Mouse (Mus musculus) myocyte (in vitro differentiated cells): ENCODE data around the gene Dll4. TPM values are rescaled to one million over a fixed set of nuclear protein-coding genes. Genes with fewer than 3 reads are reported as not detected.
A peak's percentile ranks its signal among the peaks of the same experiment; 100 is the strongest.

Source experiments
- H3K27me3 ChIP-seq: one replicate; pipeline ENCODE4 v1.6.1; 2011; ENCODE audit not compliant: control insufficient read depth, insufficient read depth, insufficient read length
- H3K36me3 ChIP-seq: one replicate; pipeline ENCODE4 v1.6.1; 2011; ENCODE audit not compliant: control insufficient read depth, insufficient read depth
- H3K4me2 ChIP-seq: one replicate; pipeline ENCODE4 v1.6.1; 2011; ENCODE audit warnings: low read depth, control low read depth
- H3K4me3 ChIP-seq: one replicate; pipeline ENCODE4 v1.5.1; 2011; ENCODE audit warnings: mild to moderate bottlenecking, control low read depth, moderate library complexity
- H3K79me2 ChIP-seq: one replicate; pipeline ENCODE4 v1.6.1; 2011; ENCODE audit not compliant: control insufficient read depth, insufficient read depth
- H3ac ChIP-seq: one replicate; pipeline ENCODE4 v1.6.1; 2011; ENCODE audit not compliant: control insufficient read depth, insufficient read length
- CEBPB ChIP-seq: IDR thresholded peaks from 2 replicates; pipeline ENCODE4 v1.6.1; 2011; ENCODE audit warnings: mild to moderate bottlenecking, moderate library complexity; ENCODE audit not compliant: poor library complexity, insufficient read depth, severe bottlenecking
- E2F4 ChIP-seq: IDR thresholded peaks from one replicate; pipeline ENCODE4 v1.6.1; 2011; ENCODE audit warnings: mild to moderate bottlenecking, control low read depth, moderate library complexity; ENCODE audit not compliant: insufficient read depth
- MAX ChIP-seq: IDR thresholded peaks from one replicate; pipeline ENCODE4 v1.6.1; 2011; ENCODE audit warnings: low read depth, mild to moderate bottlenecking, control low read depth
- MYOD1 ChIP-seq, 3 experiments: IDR thresholded peaks; one replicate each; pipeline ENCODE4 v1.6.1; 2011; ENCODE audit warnings: control low read depth in 2 of 3, low read depth in 2 of 3, mild to moderate bottlenecking in 2 of 3, moderate library complexity in 1 of 3; ENCODE audit not compliant: insufficient read length in 2 of 3, control insufficient read depth in 1 of 3
- MYOG ChIP-seq, 3 experiments: IDR thresholded peaks; one replicate each; pipeline ENCODE4 v1.6.1; 2011; ENCODE audit warnings: control low read depth in 2 of 3, low read depth in 2 of 3, mild to moderate bottlenecking in 2 of 3; ENCODE audit not compliant: insufficient read length in 2 of 3, control insufficient read depth in 1 of 3, insufficient read depth in 1 of 3
- POLR2A ChIP-seq: IDR thresholded peaks from one replicate; pipeline ENCODE4 v1.6.1; 2011; ENCODE audit warnings: low read depth, mild to moderate bottlenecking, control low read depth, moderate library complexity; ENCODE audit not compliant: insufficient read length
- POLR2AphosphoS2 ChIP-seq: IDR thresholded peaks from one replicate; pipeline ENCODE4 v1.6.1; 2011; ENCODE audit warnings: low read depth, control low read depth; ENCODE audit not compliant: insufficient read length
- REST ChIP-seq: IDR thresholded peaks from one replicate; pipeline ENCODE4 v1.6.1; 2011; ENCODE audit warnings: mild to moderate bottlenecking, control low read depth, moderate library complexity; ENCODE audit not compliant: insufficient read depth, insufficient read length
- SRF ChIP-seq: IDR thresholded peaks from one replicate; pipeline ENCODE4 v1.6.1; 2011; ENCODE audit warnings: low read depth; ENCODE audit not compliant: control insufficient read depth, insufficient read length
- TCF12 ChIP-seq: IDR thresholded peaks from one replicate; pipeline ENCODE4 v1.6.1; 2011; ENCODE audit warnings: mild to moderate bottlenecking, control low read depth; ENCODE audit not compliant: poor library complexity, insufficient read depth, severe bottlenecking
- TCF3 ChIP-seq: IDR thresholded peaks from one replicate; pipeline ENCODE4 v1.6.1; 2011; ENCODE audit warnings: low read depth, control low read depth; ENCODE audit not compliant: insufficient read length
- USF1 ChIP-seq: IDR thresholded peaks from one replicate; pipeline ENCODE4 v1.6.1; 2011; ENCODE audit warnings: low read depth, mild to moderate bottlenecking, control low read depth, moderate library complexity
- polyA plus RNA-seq: library from polyadenylated mRNA; unstranded; fragments of >200 nt; fragmentation: generic; extraction: Trizol; gene quantifications from one replicate; pipeline ENCODE4 v1.2.1, GENCODE M21; 2012; ENCODE audit warnings: missing spikeins

The Dll4 gene
- polyA plus RNA-seq, 1 experiment, result not detected

DNA sequence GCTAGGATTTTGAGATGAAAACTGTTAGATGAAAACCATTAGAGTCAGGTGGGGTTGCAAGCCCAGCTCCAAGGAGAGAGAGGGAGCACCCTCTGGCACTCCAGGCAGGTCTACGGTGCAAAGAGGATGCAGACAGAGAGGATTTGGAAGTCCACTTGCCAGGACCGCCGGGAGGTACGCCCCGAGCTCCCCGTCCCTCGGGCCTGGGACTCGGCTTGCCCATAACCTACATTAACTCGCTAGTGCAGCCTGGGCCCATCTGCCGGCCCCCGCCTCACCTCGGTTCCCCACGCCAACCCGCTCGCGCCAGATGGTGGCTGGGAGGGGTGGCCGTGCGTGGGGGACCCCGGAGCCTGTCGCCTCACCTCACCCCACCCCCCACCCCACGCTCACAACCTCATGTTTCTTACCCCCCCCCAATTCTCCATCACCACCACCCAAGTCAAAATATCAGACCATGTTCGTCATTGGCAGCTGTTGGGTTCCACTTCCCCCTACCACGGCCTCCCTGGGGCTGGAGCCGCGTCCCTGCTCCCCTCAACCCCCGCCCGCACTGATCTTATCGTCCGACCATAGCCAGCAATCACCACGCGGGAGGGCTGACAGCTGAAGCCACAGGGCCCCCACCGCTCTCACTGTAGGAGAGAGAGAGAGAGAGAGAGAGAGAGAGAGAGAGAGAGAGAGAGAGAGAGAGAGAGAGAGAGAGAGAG, 1.6 kb upstream of the Dll4 start:
- H3K27me3 ChIP-seq, result peaks cover 47% of the 10 kb centered on the region
- no peaks in the 10 kb centered on the region for H3K79me2 ChIP-seq
- H3K4me2 ChIP-seq, result no peak overlapping the region
- H3K4me3 ChIP-seq, result no peak overlapping the region
- H3ac ChIP-seq, result no peak overlapping the region
- H3K36me3 ChIP-seq, result no peaks in the 10 kb centered on the region
- TF ChIP-seq MYOD1 (IDR thresholded peaks at IDR 0.05; ENCODE audit: control insufficient read depth in 1 of 3, insufficient read length in 2 of 3, low read depth in 2 of 3) (peak in 1 of 3 experiments; percentile 3), POLR2AphosphoS2 (no peak), MAX (no peak), E2F4 (no peak), MYOG (IDR thresholded peaks at IDR 0.05; ENCODE audit: control insufficient read depth in 1 of 3, insufficient read depth in 1 of 3, insufficient read length in 2 of 3, low read depth in 2 of 3) (peak in 1 of 3 experiments; percentile 32), TCF3 (no peak), REST (no peak), SRF (no peak)

DNA sequence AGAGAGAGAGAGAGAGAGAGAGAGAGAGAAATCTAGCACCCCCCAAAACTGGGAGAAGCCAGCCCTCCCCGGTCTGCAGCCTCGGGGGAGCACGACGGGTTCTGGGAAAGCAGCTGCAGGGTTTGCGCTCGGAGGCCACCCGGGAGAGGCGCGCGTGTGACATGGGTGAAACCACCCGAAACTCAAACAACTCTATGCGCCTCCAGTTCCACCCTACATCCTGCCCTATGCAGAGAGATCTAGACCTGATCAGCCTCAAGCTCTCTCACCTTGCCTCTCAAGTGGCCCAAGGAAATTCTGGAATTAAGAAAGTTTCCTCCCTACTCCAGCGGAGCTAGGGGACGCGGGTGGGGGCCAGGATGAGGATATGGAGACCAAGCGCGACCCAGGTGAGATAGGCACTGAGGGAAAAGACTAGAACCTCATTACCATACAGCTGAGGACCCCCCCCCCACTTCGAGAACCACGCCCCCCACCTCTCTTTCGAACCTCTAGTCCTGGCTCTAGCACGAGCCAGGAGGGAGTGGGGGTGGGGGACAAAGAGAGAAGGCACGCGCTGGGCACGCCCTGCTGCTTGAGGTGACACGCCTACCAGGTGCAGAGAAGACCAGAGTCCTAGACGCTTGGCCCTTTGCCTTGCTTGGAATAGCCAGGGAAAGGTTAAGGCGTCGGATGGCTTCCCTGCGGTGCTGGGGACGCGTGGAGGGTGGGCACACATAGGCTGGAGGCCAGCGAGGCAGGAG, 837 bp upstream of the Dll4 start:
- Histone ChIP-seq H3K4me2 (peak overlapping the region; percentile 96), H3K27me3 (peaks cover 52% of the 10 kb centered on the region), H3K36me3 (no peaks in the 10 kb centered on the region), H3K79me2 (no peaks in the 10 kb centered on the region), H3ac (no peak overlapping the region), H3K4me3 (no peak overlapping the region)
- TF ChIP-seq MYOG (IDR thresholded peaks at IDR 0.05; ENCODE audit: control insufficient read depth in 1 of 3, insufficient read depth in 1 of 3, insufficient read length in 2 of 3, low read depth in 2 of 3) (no peak), TCF12 (no peak), USF1 (no peak)

DNA sequence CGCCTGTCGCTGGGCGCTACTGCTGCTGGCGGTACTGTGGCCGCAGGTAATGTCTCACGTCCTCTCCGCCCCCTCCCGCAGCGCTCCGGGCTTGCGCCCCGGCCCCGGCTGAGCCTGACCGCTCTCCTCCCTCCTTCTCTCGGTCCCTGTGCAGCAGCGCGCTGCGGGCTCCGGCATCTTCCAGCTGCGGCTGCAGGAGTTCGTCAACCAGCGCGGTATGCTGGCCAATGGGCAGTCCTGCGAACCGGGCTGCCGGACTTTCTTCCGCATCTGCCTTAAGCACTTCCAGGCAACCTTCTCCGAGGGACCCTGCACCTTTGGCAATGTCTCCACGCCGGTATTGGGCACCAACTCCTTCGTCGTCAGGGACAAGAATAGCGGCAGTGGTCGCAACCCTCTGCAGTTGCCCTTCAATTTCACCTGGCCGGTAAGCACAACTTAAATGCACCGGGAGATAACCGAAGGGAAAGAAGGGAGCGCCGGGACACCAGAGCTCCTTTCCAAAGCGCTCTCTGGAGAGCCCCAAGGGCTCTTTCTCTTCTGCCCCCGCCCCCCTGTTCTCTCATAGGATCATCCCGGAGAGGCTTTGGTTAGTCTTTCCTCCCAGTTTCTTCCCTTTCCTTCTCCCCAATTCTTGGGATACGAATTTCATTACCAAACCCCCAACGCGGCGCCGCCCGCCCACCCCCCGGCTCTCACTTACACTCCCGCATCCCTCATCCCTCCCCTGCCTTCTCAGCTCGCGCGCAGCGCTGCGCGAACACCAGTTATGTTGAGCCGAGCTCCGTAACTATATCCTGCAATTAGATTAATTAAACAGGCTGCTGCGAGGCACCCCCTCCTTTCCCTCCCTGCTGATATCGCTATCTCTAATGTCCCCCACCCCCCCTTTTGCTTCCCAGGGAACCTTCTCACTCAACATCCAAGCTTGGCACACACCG, 847 bp downstream of the Dll4 start:
- Histone ChIP-seq H3K79me2 (no peaks in the 10 kb centered on the region), H3K27me3 (peaks cover 66% of the 10 kb centered on the region), H3K4me3 (no peak overlapping the region), H3ac (no peak overlapping the region), H3K4me2 (peak overlapping the region; percentile 96), H3K36me3 (no peaks in the 10 kb centered on the region)
- no peak for TF ChIP-seq POLR2A
- TF ChIP-seq REST, result no peak
- TF ChIP-seq POLR2AphosphoS2, result no peak
- TF ChIP-seq CEBPB, result no peak

DNA sequence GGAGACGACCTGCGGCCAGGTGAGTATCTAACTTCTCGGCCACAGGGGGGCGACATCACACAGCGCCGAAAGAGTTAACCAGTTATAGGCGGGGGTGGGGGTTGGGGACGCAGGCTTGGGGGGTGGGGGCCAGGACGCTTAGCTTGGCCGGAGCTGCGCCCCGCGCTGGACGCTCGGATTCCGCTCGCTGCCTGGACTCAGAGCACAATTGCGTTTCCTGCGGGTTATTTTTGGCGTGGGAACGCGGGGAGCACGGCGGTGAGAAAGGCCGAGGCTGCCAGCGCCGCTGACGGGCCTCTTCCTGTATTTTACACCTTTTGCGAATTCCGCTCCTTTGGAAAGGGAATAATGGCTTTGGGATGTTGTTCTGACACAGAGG, 1.5 kb downstream of the Dll4 start:
- Histone ChIP-seq H3K36me3 (no peaks in the 10 kb centered on the region), H3K27me3 (peaks cover 72% of the 10 kb centered on the region), H3K79me2 (no peaks in the 10 kb centered on the region), H3K4me3 (no peak overlapping the region), H3ac (no peak overlapping the region), H3K4me2 (peak overlapping the region; percentile 96)
- TF ChIP-seq CEBPB (no peak), TCF3 (no peak), USF1 (no peak), TCF12 (no peak), MYOG (IDR thresholded peaks at IDR 0.05; ENCODE audit: control insufficient read depth in 1 of 3, insufficient read depth in 1 of 3, insufficient read length in 2 of 3, low read depth in 2 of 3) (no peak), REST (no peak), E2F4 (no peak)

DNA sequence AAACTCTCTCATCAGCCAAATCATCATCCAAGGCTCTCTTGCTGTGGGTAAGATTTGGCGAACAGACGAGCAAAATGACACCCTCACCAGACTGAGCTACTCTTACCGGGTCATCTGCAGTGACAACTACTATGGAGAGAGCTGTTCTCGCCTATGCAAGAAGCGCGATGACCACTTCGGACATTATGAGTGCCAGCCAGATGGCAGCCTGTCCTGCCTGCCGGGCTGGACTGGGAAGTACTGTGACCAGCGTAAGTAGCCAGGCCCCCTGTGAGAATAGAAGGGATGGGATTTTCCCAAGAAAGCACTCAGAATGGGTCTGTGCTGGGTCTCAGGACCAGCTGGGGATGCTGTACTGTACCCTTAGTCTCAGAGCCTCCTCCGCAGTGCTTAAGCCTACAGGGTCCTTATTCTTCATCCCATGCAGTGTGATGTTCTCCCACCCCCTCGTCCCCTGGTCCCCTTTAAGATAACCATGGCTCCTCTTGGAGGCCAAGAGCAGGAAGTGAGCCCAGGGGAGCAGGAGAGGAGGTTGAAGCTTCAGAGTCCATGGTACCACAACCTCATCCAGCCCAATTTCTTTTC, 2.5 kb downstream of the Dll4 start:
- no peak overlapping the region for H3K4me2 ChIP-seq
- no peaks in the 10 kb centered on the region for H3K36me3 ChIP-seq
- no peak overlapping the region for H3K4me3 ChIP-seq
- peaks cover 78% of the 10 kb centered on the region for H3K27me3 ChIP-seq
- no peak overlapping the region for H3ac ChIP-seq
- H3K79me2 ChIP-seq, result no peaks in the 10 kb centered on the region
- TF ChIP-seq MYOG (IDR thresholded peaks at IDR 0.05; ENCODE audit: control insufficient read depth in 1 of 3, insufficient read depth in 1 of 3, insufficient read length in 2 of 3, low read depth in 2 of 3), result no peak
- no peak for TF ChIP-seq SRF
- TF ChIP-seq E2F4, result no peak
- TF ChIP-seq TCF12, result no peak
- TF ChIP-seq REST, result no peak
- TF ChIP-seq POLR2A, result no peak
- TF ChIP-seq CEBPB, result no peak
- TF ChIP-seq TCF3, result no peak
- no peak for TF ChIP-seq POLR2AphosphoS2
- no peak for TF ChIP-seq USF1
- no peak for TF ChIP-seq MAX
- TF ChIP-seq MYOD1 (IDR thresholded peaks at IDR 0.05; ENCODE audit: control insufficient read depth in 1 of 3, insufficient read length in 2 of 3, low read depth in 2 of 3), result no peak
